Mouse (Mus musculus) C2C12 (cell line): ENCODE data around the gene Gm20388.

ENCODE experiments used
- CTCF ChIP-seq: IDR thresholded peaks from one replicate; pipeline ENCODE4 v1.5.1; 2011; ENCODE audit not compliant: control insufficient read depth, insufficient read depth, insufficient read length
- MYOG ChIP-seq: IDR thresholded peaks from one replicate; pipeline ENCODE4 v1.6.1; 2011; ENCODE audit not compliant: control insufficient read depth, insufficient read length; ENCODE audit errors: extremely low read depth

- TF ChIP-seq CTCF: no peak
- TF ChIP-seq MYOG: no peak
These were observed 4356.6 kb downstream of the Gm20388 start for GRCm38 (mm10) chr8:124267206-124267605.
